Mouse (Mus musculus): Measurements from ENCODE around the gene Myh7b. TPM values are rescaled to one million over a fixed set of nuclear protein-coding genes. Genes with fewer than 3 reads are reported as not detected.
A peak's percentile ranks its signal among the peaks of the same experiment; 100 is the strongest.

The Myh7b gene
- polyA plus RNA-seq, 1 experiment from 2014 or later, result 6.0 TPM

DNA sequence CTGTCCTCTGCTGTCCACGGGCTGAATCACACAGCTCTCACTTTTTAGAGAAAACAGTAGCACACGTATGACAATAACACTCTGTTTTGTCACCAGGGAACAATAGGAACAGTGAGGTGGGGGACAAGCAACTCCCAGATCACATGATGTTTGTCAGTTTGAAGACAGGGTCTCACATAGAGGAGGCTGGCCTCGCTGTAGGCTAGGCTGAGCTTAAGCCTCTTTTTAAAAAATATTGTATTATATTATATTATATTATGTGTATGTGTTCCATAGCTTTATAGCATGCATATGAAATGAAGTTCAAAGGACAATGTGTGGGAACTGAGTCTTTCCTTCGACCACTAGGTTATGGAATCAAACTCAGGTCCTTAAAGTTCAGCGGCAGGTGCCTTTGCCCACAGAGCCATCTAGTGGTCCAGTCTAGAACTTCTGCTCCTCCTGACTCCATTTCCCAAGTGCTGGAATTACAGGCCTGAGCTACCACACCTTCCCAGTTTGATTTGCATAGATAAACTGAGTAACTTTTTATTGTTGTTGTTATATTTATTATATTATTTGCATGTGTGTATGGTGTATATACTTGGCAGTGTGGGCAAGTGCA lies 27.0 kb upstream of the Myh7b start:
- Histone ChIP-seq H3K36me3 (peaks cover 55% of the 10 kb centered on the region), H3K9ac (no peak overlapping the region), H3K4me1 (peaks cover 12% of the 10 kb centered on the region), H3K4me2 (no peak overlapping the region), H3K9me3 (replicated peaks) (no peaks in the 10 kb centered on the region), H3K27me3 (replicated peaks) (no peaks in the 10 kb centered on the region), H3K4me3 (no peak overlapping the region), H3K27ac (no peak overlapping the region)
- 51% methylated on average over 5 of the region's 5 CpGs for WGBS (ENCODE audit: insufficient replicate concordance)
- peak; percentile 33; the same call in 1 of the 2 replicates for ATAC-seq

DNA sequence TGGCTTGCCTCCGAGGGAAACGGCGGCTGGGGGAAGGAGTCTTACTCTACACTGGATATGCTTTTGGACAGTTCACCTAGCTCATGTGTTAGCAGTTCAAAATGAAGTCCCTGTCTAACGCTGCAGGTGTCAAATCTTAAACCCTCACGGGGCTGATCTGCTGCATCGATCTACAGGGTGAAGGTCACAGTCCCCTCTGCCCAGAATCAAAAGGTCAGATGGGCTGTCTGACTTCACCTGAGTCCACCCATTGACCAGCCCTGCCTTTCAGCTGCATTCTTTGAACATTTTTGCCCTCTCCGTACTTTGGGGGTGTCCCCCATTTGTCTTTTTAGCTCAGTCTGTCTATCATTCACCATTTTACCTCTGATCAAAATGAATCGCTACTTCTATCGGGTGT lies 25.9 kb upstream of the Myh7b start:
- H3K4me1 ChIP-seq, result peaks cover 23% of the 10 kb centered on the region
- H3K36me3 ChIP-seq, result peaks cover 45% of the 10 kb centered on the region
- H3K27ac ChIP-seq, result no peak overlapping the region
- 75% methylated on average over 9 of the region's 9 CpGs for WGBS (ENCODE audit: insufficient replicate concordance)
- H3K9me3 ChIP-seq (replicated peaks), result no peaks in the 10 kb centered on the region
- no peak overlapping the region for H3K4me2 ChIP-seq
- no peaks in the 10 kb centered on the region for H3K27me3 ChIP-seq (replicated peaks)
- ATAC-seq, result no peak
- H3K4me3 ChIP-seq, result no peak overlapping the region
- H3K9ac ChIP-seq, result no peak overlapping the region

DNA sequence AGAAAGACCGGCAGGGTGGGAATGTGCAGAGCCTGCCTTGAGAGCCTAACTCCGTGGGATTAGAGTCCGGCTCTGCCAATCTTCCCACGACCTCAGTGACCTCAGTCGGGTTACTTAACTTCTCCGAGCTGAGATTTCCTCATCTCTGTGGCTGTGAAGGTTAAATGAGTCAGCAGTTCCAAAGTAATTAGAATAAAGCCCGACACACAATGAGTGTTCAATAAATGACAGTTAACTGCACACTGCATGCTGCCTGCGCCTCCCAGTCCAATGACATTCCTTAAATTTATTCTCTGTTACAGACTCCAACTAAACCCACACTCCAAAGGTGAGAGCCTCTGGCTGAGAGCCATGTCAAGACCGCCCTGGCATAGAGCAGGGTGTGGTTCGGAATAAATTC lies 25.5 kb upstream of the Myh7b start:
- peaks cover 45% of the 10 kb centered on the region for H3K36me3 ChIP-seq
- no peak for ATAC-seq
- WGBS (ENCODE audit: insufficient replicate concordance), result 62% methylated on average over 10 of the region's 10 CpGs

DNA sequence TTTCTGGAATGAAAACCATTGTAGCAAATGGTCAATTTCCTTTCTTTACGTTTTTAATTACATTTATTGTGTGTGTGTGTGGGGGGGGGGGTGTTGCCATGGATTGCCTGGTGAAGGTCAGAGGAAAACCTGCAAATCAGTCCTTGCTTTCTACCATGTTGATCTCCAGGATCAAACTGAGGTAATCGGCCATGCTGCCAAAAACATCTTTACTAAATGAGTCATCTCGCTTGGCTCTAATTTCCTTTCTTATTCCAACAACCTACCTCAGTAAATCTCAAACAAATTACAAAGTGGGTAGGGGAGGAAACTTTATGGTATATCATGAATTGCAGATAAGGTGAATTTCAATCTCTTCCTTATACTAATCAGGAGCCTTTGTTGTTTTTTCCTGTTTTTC lies 22.9 kb upstream of the Myh7b start:
- Histone ChIP-seq H3K9ac (no peak overlapping the region), H3K4me2 (no peak overlapping the region), H3K36me3 (peaks cover 28% of the 10 kb centered on the region), H3K27ac (no peak overlapping the region), H3K27me3 (replicated peaks) (no peaks in the 10 kb centered on the region), H3K4me1 (peaks cover 46% of the 10 kb centered on the region), H3K4me3 (no peak overlapping the region), H3K9me3 (replicated peaks) (no peaks in the 10 kb centered on the region)
- no peak for ATAC-seq
- WGBS (ENCODE audit: insufficient replicate concordance), result 77% methylated on average over 3 of the region's 3 CpGs

More for the DNA sequence above, 25.5 kb upstream of the Myh7b start:
- Histone ChIP-seq H3K4me2 (no peak overlapping the region), H3K4me1 (peaks cover 27% of the 10 kb centered on the region), H3K9ac (no peak overlapping the region), H3K27ac (no peak overlapping the region), H3K9me3 (replicated peaks) (no peaks in the 10 kb centered on the region), H3K4me3 (no peak overlapping the region), H3K27me3 (replicated peaks) (no peaks in the 10 kb centered on the region)

DNA sequence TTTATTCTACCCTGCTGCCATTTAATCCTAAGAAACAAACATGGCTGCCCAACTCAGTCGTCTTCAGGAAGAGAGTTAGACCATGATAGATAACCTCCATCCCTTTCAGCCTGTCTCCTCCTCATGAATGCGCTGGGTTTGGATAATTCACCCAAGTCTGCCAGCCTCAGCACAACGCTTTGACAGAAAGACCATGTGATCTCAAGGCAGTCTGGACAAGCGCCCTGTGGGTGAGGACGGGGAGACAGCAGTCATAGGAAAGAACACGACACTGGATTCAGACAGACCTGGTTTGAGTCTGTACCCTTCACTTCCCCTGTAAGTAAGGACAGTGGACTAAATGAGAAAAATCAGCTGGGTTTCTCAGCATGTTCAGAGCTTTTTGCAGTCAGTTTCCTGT lies 21.5 kb upstream of the Myh7b start:
- Histone ChIP-seq H3K27me3 (replicated peaks) (no peaks in the 10 kb centered on the region), H3K9me3 (replicated peaks) (no peaks in the 10 kb centered on the region), H3K4me1 (peaks cover 60% of the 10 kb centered on the region), H3K27ac (peak overlapping the region; percentile 86), H3K9ac (no peak overlapping the region), H3K4me2 (peak overlapping the region; percentile 90), H3K36me3 (peaks cover 28% of the 10 kb centered on the region), H3K4me3 (no peak overlapping the region)
- no peak for ATAC-seq
- 73% methylated on average over 6 of the region's 6 CpGs for WGBS (ENCODE audit: insufficient replicate concordance)

DNA sequence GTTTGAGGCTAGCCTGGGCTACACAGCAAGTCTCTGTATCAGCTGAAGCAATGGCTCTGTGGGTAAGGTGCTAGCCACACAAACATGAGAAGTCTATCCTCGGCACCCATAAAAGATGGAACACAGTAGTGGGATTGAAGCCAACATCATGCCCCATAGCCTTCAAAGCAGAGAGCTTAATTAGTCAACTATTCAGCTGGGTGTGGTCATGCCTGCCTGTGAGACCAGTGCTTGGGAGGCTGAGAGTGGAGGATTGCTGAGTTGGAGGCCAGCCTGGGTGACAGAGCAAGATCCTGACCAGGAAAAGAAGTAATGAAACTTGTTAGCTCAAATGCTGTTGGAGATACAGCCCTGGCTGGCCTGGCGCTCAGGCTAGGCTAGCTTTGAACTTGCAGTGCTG lies 20.1 kb upstream of the Myh7b start:
- Histone ChIP-seq H3K4me1 (peaks cover 70% of the 10 kb centered on the region), H3K4me2 (peak overlapping the region; percentile 90), H3K27me3 (replicated peaks) (no peaks in the 10 kb centered on the region), H3K27ac (peak overlapping the region; percentile 86), H3K9ac (peak overlapping the region; percentile 83), H3K4me3 (peak overlapping the region; percentile 76), H3K9me3 (replicated peaks) (no peaks in the 10 kb centered on the region), H3K36me3 (peaks cover 18% of the 10 kb centered on the region)
- 88% methylated on average over 2 of the region's 2 CpGs for WGBS (ENCODE audit: insufficient replicate concordance)
- ATAC-seq, result peak; percentile 24; the same call in 1 of the 2 replicates

DNA sequence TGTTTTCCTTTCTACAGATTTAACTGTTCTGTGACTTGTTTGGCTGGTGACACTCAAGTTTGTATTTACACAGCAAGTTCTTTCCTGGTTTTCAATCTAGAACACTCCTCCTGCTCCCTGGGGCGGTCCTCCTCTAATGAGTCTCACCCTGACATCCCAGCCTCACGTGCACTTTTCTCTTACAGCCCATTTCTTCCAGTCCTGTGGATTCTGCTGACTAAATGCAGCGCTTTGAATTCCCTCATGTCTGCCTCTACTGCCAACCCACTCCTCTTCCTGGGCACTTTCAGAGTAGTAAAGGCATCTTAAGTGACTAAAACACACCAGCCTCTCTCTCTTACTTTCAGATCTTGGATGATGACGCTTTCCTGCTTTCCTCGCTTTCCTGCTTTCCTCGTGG lies 19.3 kb upstream of the Myh7b start:
- no peak for ATAC-seq
- Histone ChIP-seq H3K27ac (peak overlapping the region; percentile 86), H3K27me3 (replicated peaks) (no peaks in the 10 kb centered on the region), H3K4me1 (peaks cover 76% of the 10 kb centered on the region), H3K9me3 (replicated peaks) (no peaks in the 10 kb centered on the region), H3K9ac (peak overlapping the region; percentile 83), H3K4me3 (peak overlapping the region; percentile 76), H3K4me2 (peak overlapping the region; percentile 90), H3K36me3 (peaks cover 10% of the 10 kb centered on the region)
- WGBS (ENCODE audit: insufficient replicate concordance), result 12% methylated on average over 6 of the region's 6 CpGs

DNA sequence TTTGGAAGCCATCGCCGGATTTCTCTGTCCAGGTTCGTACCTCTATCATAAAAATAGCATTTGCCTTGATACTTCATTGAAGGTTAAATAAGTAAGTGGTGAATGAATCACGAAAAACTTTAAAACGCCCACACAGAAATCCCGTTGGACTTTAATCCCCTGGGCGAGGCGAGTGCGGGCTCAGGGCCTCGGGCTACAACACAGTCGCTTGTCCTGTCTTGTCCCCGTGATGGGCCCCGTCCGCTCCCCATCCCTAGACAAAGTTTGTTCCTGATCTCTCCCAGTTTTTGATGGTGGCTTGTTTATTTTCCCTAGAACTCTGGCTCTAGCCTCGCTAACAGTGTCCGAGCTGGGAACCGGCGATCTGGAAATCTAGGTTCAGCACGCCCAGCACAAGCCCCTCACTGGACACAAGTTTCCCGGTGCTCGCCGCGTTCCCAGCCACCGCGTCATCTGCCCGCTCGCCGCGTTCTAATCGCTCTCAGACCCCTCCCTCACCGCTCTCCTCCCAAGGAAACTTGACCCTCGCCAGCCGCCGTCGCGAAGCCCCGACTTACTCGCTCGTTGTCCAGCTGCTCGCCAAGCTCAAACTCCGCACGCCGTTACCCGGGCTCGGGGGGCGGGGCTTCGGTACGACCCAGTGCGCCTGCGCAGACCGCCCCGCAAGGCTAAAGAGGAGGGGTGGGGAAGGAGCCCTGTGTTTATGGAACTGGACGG lies 18.7 kb upstream of the Myh7b start, which contains the start of gene Gss:
TSS of gene Gss (minus strand) at position 674 of the 717 bp plus-strand sequence.
- peaks cover 4% of the 10 kb centered on the region for H3K36me3 ChIP-seq
- peaks cover 80% of the 10 kb centered on the region for H3K4me1 ChIP-seq
- no peaks in the 10 kb centered on the region for H3K27me3 ChIP-seq (replicated peaks)
- WGBS (ENCODE audit: insufficient replicate concordance), result under 1% methylated on average over 53 of the region's 53 CpGs
- peak within 1 kb of the TSS; percentile 90 for H3K4me2 ChIP-seq
- H3K9me3 ChIP-seq (replicated peaks), result no peaks in the 10 kb centered on the region
- peak within 1 kb of the TSS; percentile 83 for H3K9ac ChIP-seq
- H3K4me3 ChIP-seq, result peak within 1 kb of the TSS; percentile 76
- peak within 1 kb of the TSS; percentile 86 for H3K27ac ChIP-seq
- ATAC-seq, result peak; percentile 85

DNA sequence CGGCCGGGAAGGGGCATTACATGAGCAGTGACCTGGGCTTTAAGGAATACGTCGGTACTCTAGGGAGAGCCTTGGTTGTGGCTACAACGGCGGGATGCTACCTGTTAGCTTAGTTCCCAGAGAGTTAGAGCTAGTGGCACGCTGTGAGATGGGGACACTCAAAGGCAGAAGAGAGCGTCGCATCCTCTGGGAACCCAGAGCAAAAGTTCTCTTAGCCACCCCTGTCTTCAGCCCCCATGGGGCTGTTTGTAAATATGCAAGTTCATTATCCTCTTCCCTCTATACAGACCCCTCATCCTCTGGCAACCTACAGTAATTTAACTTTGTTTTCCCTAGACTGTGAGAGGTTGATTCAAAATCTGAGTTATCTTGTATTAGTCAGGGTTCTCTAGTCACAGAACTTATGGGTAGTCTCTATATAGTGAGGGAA lies 18.1 kb upstream of the Myh7b start:
- Histone ChIP-seq H3K36me3 (peaks cover 3% of the 10 kb centered on the region; the same call in 1 of the 2 replicates), H3K4me1 (peaks cover 80% of the 10 kb centered on the region), H3K4me2 (peak overlapping the region; percentile 90), H3K4me3 (peak overlapping the region; percentile 76), H3K9me3 (replicated peaks) (no peaks in the 10 kb centered on the region), H3K9ac (peak overlapping the region; percentile 83), H3K27me3 (replicated peaks) (no peaks in the 10 kb centered on the region), H3K27ac (peak overlapping the region; percentile 86)
- no peak for ATAC-seq
- WGBS (ENCODE audit: insufficient replicate concordance), result 2% methylated on average over 9 of the region's 9 CpGs

DNA sequence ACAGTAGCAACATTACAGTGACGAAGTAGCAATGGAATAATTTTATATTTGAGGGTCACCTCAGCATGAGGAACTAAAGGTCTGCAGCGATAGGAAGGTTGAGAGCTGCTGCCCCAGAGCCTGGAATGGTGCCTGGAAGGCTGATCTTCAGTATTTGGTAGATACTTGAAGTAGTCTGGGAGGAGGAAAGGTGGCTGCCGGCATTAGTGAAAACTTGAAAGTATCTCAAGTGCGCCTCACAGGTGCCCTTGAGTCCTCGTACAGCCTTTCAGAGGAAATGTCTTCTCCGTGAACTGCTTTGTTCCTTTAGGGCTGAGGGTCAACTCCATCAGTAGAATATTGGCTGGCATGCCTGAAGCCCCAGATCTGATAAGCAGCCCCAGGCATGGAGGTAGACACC lies 15.5 kb upstream of the Myh7b start:
- Histone ChIP-seq H3K27ac (peak overlapping the region; percentile 62), H3K27me3 (replicated peaks) (no peaks in the 10 kb centered on the region), H3K4me2 (peak overlapping the region; percentile 47; the same call in 1 of the 2 replicates), H3K36me3 (peaks cover under 1% of the 10 kb centered on the region; the same call in 1 of the 2 replicates), H3K4me1 (peaks cover 59% of the 10 kb centered on the region), H3K9ac (no peak overlapping the region), H3K4me3 (no peak overlapping the region), H3K9me3 (replicated peaks) (no peaks in the 10 kb centered on the region)
- 77% methylated on average over 6 of the region's 6 CpGs for WGBS (ENCODE audit: insufficient replicate concordance)
- no peak for ATAC-seq

DNA sequence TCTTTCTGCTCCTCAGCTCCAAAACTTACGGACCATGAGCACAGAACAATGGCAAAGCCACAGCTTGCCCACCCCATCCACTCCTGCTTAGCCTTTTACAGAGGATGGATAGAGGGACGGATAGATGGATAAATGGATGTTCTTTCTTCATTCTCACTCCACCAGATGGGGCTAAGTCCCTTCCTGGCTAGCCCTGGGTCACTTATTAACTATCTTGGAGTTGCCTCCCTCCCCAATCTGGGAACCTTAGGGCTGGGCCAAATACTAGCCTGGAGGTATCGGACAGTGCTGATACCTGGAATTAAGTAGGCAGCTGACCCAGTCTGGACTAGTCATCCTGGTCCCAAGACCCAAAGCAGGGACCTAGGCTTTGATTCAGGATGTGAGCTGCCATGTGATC lies 7.3 kb upstream of the Myh7b start:
- ATAC-seq, result 0 out of 2 replicates have a peak, but pooled peaks have one; percentile 11
- Histone ChIP-seq H3K9ac (peak overlapping the region; percentile 72; the same call in 1 of the 2 replicates), H3K27me3 (replicated peaks) (no peaks in the 10 kb centered on the region), H3K27ac (peak overlapping the region; percentile 94), H3K4me2 (peak overlapping the region; percentile 78), H3K9me3 (replicated peaks) (no peaks in the 10 kb centered on the region), H3K4me3 (no peak overlapping the region), H3K36me3 (no peaks in the 10 kb centered on the region), H3K4me1 (peaks cover 66% of the 10 kb centered on the region)
- 68% methylated on average over 3 of the region's 3 CpGs for WGBS (ENCODE audit: insufficient replicate concordance)

DNA sequence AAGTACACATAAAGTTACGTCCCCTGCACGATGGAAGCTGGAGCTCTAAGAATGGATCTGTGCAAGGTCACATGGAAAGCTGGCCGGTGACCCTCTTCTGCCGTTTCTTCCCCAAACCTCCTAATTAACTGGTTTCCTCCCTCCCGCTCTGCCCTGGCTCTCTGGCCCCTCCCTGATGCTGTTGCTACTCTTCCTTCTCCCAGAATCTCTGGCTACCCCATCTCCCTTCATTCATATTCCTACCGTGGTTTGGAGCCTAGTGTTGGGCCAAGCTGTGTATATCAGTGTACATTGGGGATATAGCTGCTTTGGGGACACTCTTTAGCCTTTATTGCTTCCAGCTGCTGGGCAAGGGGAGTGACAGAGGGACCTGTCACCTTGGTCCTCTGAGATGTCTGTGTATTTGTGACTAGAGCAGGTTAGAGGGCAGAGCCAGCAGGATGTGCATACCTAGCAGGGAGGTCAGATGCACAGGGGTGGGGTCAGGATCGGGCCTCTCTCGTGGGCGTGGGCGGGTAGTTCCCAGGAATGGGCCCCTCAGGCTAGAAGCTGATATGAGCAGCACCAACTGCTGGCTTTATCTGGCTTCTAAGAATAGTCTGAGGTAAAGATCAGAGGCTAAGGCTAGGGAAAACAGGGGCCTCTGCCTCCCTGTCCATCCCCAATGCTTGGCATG lies 6.3 kb upstream of the Myh7b start:
- peak; percentile 97 for ATAC-seq
- no peaks in the 10 kb centered on the region for H3K27me3 ChIP-seq (replicated peaks)
- peaks cover 67% of the 10 kb centered on the region for H3K4me1 ChIP-seq
- H3K4me2 ChIP-seq, result peak overlapping the region; percentile 78
- H3K27ac ChIP-seq, result peak overlapping the region; percentile 94
- H3K36me3 ChIP-seq, result no peaks in the 10 kb centered on the region
- H3K9me3 ChIP-seq (replicated peaks), result no peaks in the 10 kb centered on the region
- WGBS (ENCODE audit: insufficient replicate concordance), result 22% methylated on average over 10 of the region's 10 CpGs
- H3K4me3 ChIP-seq, result peak overlapping the region; percentile 41
- peak overlapping the region; percentile 72 for H3K9ac ChIP-seq
